Mouse (Mus musculus): ENCODE data around the gene Adamtsl3. TPM values are rescaled to one million over a fixed set of nuclear protein-coding genes. Genes with fewer than 3 reads are reported as not detected.

Adamtsl3 gene
- polyA plus RNA-seq, 1 experiment = 0.20 TPM

GRCm38 (mm10) chr7:82431572-82431971, 96.1 kb downstream of the Adamtsl3 start:
- TF ChIP-seq CTCF (IDR thresholded peaks at IDR 0.05; ENCODE audit: control insufficient read depth, insufficient read depth, low read length) (no peak), POLR2A (IDR thresholded peaks at IDR 0.05; ENCODE audit: borderline replicate concordance, control insufficient read depth, low read depth, low read length) (no peak)
- Histone ChIP-seq H3K4me3 (replicated peaks; ENCODE audit: control insufficient read depth, low read depth, low read length) (no peak overlapping the region), H3K4me1 (ENCODE audit: control insufficient read depth, insufficient read depth, low read length) (no peaks in the 10 kb centered on the region), H3K27ac (ENCODE audit: control insufficient read depth, insufficient read depth, low read depth, low read length, poor library complexity) (no peak overlapping the region)
- WGBS = 55% methylated on average over 2 of the region's 2 CpGs

- WGBS = 57% methylated on average over 2 of the region's 2 CpGs
These were observed 97.7 kb downstream of the Adamtsl3 start for GRCm38 (mm10) chr7:82433226-82433625.

GRCm38 (mm10) chr7:82458376-82458775, 122.9 kb downstream of the Adamtsl3 start:
- TF ChIP-seq POLR2A (IDR thresholded peaks at IDR 0.05; ENCODE audit: borderline replicate concordance, control insufficient read depth, low read depth, low read length) = no peak
- no peak for TF ChIP-seq CTCF (IDR thresholded peaks at IDR 0.05; ENCODE audit: control insufficient read depth, insufficient read depth, low read length)
- Histone ChIP-seq H3K4me3 (replicated peaks; ENCODE audit: control insufficient read depth, low read depth, low read length) (no peak overlapping the region), H3K27ac (ENCODE audit: control insufficient read depth, insufficient read depth, low read depth, low read length, poor library complexity) (no peak overlapping the region), H3K4me1 (ENCODE audit: control insufficient read depth, insufficient read depth, low read length) (no peaks in the 10 kb centered on the region)
- WGBS = 55% methylated on average over 2 of the region's 2 CpGs

More at GRCm38 (mm10) chr7:82433226-82433625, 97.7 kb downstream of the Adamtsl3 start:
- H3K4me3 ChIP-seq (replicated peaks; ENCODE audit: control insufficient read depth, low read depth, low read length) = no peak overlapping the region
- H3K27ac ChIP-seq (ENCODE audit: control insufficient read depth, insufficient read depth, low read depth, low read length, poor library complexity) = no peak overlapping the region
- TF ChIP-seq POLR2A (IDR thresholded peaks at IDR 0.05; ENCODE audit: borderline replicate concordance, control insufficient read depth, low read depth, low read length) = no peak
- no peak for TF ChIP-seq CTCF (IDR thresholded peaks at IDR 0.05; ENCODE audit: control insufficient read depth, insufficient read depth, low read length)
- no peaks in the 10 kb centered on the region for H3K4me1 ChIP-seq (ENCODE audit: control insufficient read depth, insufficient read depth, low read length)

GRCm38 (mm10) chr7:82462921-82463523, 127.5 kb downstream of the Adamtsl3 start:
- Histone ChIP-seq H3K4me1 (ENCODE audit: control insufficient read depth, insufficient read depth, low read length) (no peaks in the 10 kb centered on the region), H3K4me3 (replicated peaks; ENCODE audit: control insufficient read depth, low read depth, low read length) (no peak overlapping the region), H3K27ac (ENCODE audit: control insufficient read depth, insufficient read depth, low read depth, low read length, poor library complexity) (no peak overlapping the region)
- WGBS = 83% methylated on average over 10 of the region's 10 CpGs
- no peak for TF ChIP-seq CTCF (IDR thresholded peaks at IDR 0.05; ENCODE audit: control insufficient read depth, insufficient read depth, low read length)
- no peak for TF ChIP-seq POLR2A (IDR thresholded peaks at IDR 0.05; ENCODE audit: borderline replicate concordance, control insufficient read depth, low read depth, low read length)

GRCm38 (mm10) chr7:82464364-82464763, 128.9 kb downstream of the Adamtsl3 start:
- no peak overlapping the region for H3K4me3 ChIP-seq (replicated peaks; ENCODE audit: control insufficient read depth, low read depth, low read length)
- 46% methylated on average over 2 of the region's 2 CpGs for WGBS
- TF ChIP-seq CTCF (IDR thresholded peaks at IDR 0.05; ENCODE audit: control insufficient read depth, insufficient read depth, low read length) = no peak
- TF ChIP-seq POLR2A (IDR thresholded peaks at IDR 0.05; ENCODE audit: borderline replicate concordance, control insufficient read depth, low read depth, low read length) = no peak
- H3K4me1 ChIP-seq (ENCODE audit: control insufficient read depth, insufficient read depth, low read length) = no peaks in the 10 kb centered on the region
- no peak overlapping the region for H3K27ac ChIP-seq (ENCODE audit: control insufficient read depth, insufficient read depth, low read depth, low read length, poor library complexity)

GRCm38 (mm10) chr7:82465437-82465836, 129.9 kb downstream of the Adamtsl3 start:
- no peaks in the 10 kb centered on the region for H3K4me1 ChIP-seq (ENCODE audit: control insufficient read depth, insufficient read depth, low read length)
- TF ChIP-seq CTCF (IDR thresholded peaks at IDR 0.05; ENCODE audit: control insufficient read depth, insufficient read depth, low read length) (no peak), POLR2A (IDR thresholded peaks at IDR 0.05; ENCODE audit: borderline replicate concordance, control insufficient read depth, low read depth, low read length) (no peak)
- no peak overlapping the region for H3K4me3 ChIP-seq (replicated peaks; ENCODE audit: control insufficient read depth, low read depth, low read length)
- no peak overlapping the region for H3K27ac ChIP-seq (ENCODE audit: control insufficient read depth, insufficient read depth, low read depth, low read length, poor library complexity)
- 48% methylated on average over 6 of the region's 6 CpGs for WGBS

- no peaks in the 10 kb centered on the region for H3K4me1 ChIP-seq (ENCODE audit: control insufficient read depth, insufficient read depth, low read length)
- no peak overlapping the region for H3K27ac ChIP-seq (ENCODE audit: control insufficient read depth, insufficient read depth, low read depth, low read length, poor library complexity)
- TF ChIP-seq POLR2A (IDR thresholded peaks at IDR 0.05; ENCODE audit: borderline replicate concordance, control insufficient read depth, low read depth, low read length) (no peak), CTCF (IDR thresholded peaks at IDR 0.05; ENCODE audit: control insufficient read depth, insufficient read depth, low read length) (no peak)
- H3K4me3 ChIP-seq (replicated peaks; ENCODE audit: control insufficient read depth, low read depth, low read length) = no peak overlapping the region
- WGBS = 80% methylated on average over 16 of the region's 16 CpGs
These were observed 141.1 kb downstream of the Adamtsl3 start for GRCm38 (mm10) chr7:82476441-82477221.

- H3K4me1 ChIP-seq (ENCODE audit: control insufficient read depth, insufficient read depth, low read length) = no peaks in the 10 kb centered on the region
- WGBS = 62% methylated on average over 3 of the region's 3 CpGs
- H3K4me3 ChIP-seq (replicated peaks; ENCODE audit: control insufficient read depth, low read depth, low read length) = no peak overlapping the region
- no peak for TF ChIP-seq CTCF (IDR thresholded peaks at IDR 0.05; ENCODE audit: control insufficient read depth, insufficient read depth, low read length)
- TF ChIP-seq POLR2A (IDR thresholded peaks at IDR 0.05; ENCODE audit: borderline replicate concordance, control insufficient read depth, low read depth, low read length) = no peak
- no peak overlapping the region for H3K27ac ChIP-seq (ENCODE audit: control insufficient read depth, insufficient read depth, low read depth, low read length, poor library complexity)
These were observed 143.0 kb downstream of the Adamtsl3 start for GRCm38 (mm10) chr7:82478461-82478860.

All from bone marrow, adult 2 months (tissue).